10 mouse cellular contexts compared by ENCODE assay signal in genomic region chr10:90493436-90493835, GRCm38 (mm10).
DNase-seq lines count a peak whose midpoint lies in the region; TF ChIP-seq lines count a peak whose summit lies in the region.
"Had no signal": no experiment of that assay in that cellular context is flagged by ENCODE, and none has a peak within 500 bp of the region (broad histone marks: within the 10 kb centered on the region; RNA-seq: fewer than 3 reads in every experiment).

No protein-coding gene starts in this region.

- no peak for TF ChIP-seq POLR2A in cerebellum, adult 2 months (IDR thresholded peaks at IDR 0.05; ENCODE audit: borderline replicate concordance, insufficient read depth, low read length)

- peaks cover 6% of the 10 kb centered on the region; the same call in 1 of the 2 replicates for H3K4me1 ChIP-seq in cerebellum, adult 2 months (ENCODE audit: control insufficient read depth, insufficient read depth, low read length)
- H3K4me1 ChIP-seq: limb, embryonic 15.5 days had no signal

- peak; percentile 24 for DNase-seq in layer of hippocampus, adult 11-12 months (ENCODE audit: low spot score)
- no peak for DNase-seq in layer of hippocampus, adult 9-10 months (ENCODE audit: low spot score)
- DNase-seq in cerebellum, adult 2 months = peak; percentile 43 to 49
- DNase-seq in layer of hippocampus, adult 2 months (ENCODE audit: low spot score in 2 of 2) = peak; percentile 13
- DNase-seq in right cerebral cortex, postnatal 10 days (ENCODE audit: low spot score in 2 of 2) = peak; percentile 73 to 74
- no peak for DNase-seq in heart, postnatal 25 days (ENCODE audit: low spot score)
- no peak for DNase-seq in kidney, postnatal 14 days

- TF ChIP-seq CTCF in cerebellum, adult 2 months (IDR thresholded peaks at IDR 0.05; ENCODE audit: borderline replicate concordance, insufficient read depth, low read depth, low read length) = no peak
- no peak for TF ChIP-seq CTCF in layer of hippocampus, adult 2 months (conservative IDR thresholded peaks at IDR 0.05)

- H3K4me3 ChIP-seq in cerebellum, adult 2 months (replicated peaks; ENCODE audit: insufficient read depth, low read depth, low read length) = no peak overlapping the region
- no peak overlapping the region for H3K4me3 ChIP-seq in layer of hippocampus, adult 2 months
- H3K4me3 ChIP-seq: hindbrain, embryonic 10.5 days; limb, embryonic 15.5 days; midbrain, embryonic 13.5 days had no signal

- intact Hi-C loops in heart, postnatal 25 days (cut with DNase I) = no loop called here

- WGBS in cerebellum, adult 2 months = 36% methylated on average over 7 of the region's 7 CpGs

- no peak overlapping the region for H3K27ac ChIP-seq in cerebellum, adult 2 months (ENCODE audit: insufficient read depth, low read length)
- H3K27ac ChIP-seq in layer of hippocampus, adult 2 months = peak overlapping the region; percentile 53
- H3K27ac ChIP-seq: hindbrain, embryonic 10.5 days; limb, embryonic 15.5 days; midbrain, embryonic 13.5 days had no signal

- no peaks in the 10 kb centered on the region for H3K27me3 ChIP-seq in cerebellum, adult 2 months (ENCODE audit: control insufficient read depth, insufficient read depth, low read length)
- H3K27me3 ChIP-seq: limb, embryonic 15.5 days; midbrain, embryonic 13.5 days had no signal

Comparison
In these comparisons a context has a peak if more than half of its experiments do, and no peak if none do; other contexts are left out.
1. DNase-seq: peak in layer of hippocampus, adult 11-12 months (single experiment), cerebellum, adult 2 months (2 of 2), layer of hippocampus, adult 2 months (2 of 2) and right cerebral cortex, postnatal 10 days (2 of 2); none in layer of hippocampus, adult 9-10 months (single experiment), heart, postnatal 25 days (single experiment) and kidney, postnatal 14 days (single experiment).